13 mouse cellular contexts compared by ENCODE assay signal in the genomic region with DNA sequence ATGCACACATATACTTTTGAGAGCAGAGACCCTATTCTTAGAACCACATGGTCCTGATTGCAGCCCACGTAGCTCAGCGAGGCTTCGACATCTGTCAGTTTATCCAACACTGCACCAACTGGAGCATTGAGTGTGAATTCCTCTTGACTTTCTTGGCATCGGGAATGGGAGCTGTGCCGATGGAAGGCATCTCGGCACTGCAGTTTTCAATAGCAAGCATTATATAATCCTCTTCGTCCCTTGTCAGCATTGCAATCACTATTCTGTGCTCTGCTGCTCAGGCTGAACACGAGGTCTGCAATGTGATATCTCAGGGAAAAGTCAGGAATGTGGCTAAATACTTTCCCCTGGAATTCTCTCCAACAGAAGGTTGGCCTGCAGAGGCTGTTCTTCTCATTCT.
DNase-seq lines count a peak whose midpoint lies in the region; ATAC-seq and TF ChIP-seq lines count a peak whose summit lies in the region.
"Had no signal": no experiment of that assay in that cellular context is flagged by ENCODE, and none has a peak within 500 bp of the region (broad histone marks: within the 10 kb centered on the region; RNA-seq: fewer than 3 reads in every experiment).

No protein-coding gene starts in this region.

- no peaks in the 10 kb centered on the region for H3K36me3 ChIP-seq in midbrain, postnatal 0 days (ENCODE audit: insufficient read depth, low read length)
- H3K36me3 ChIP-seq: heart, embryonic 15.5 days; limb, embryonic 12.5 days; neural tube, embryonic 12.5 days had no signal

- peak; percentile 71 for DNase-seq in brain, embryonic 14.5 days (ENCODE audit: low read depth)
- DNase-seq in embryo, embryonic 10.5 days (ENCODE audit: low spot score) = peak; percentile 18
- peak; percentile 54 for DNase-seq in layer of hippocampus, adult 11-12 months (ENCODE audit: low spot score)
- DNase-seq in left cerebral cortex, postnatal 14 days (ENCODE audit: low spot score in 2 of 2) = peak; percentile 23 to 60
- no peak for DNase-seq in cerebellum, adult 2 months
- no peak for DNase-seq in liver
- DNase-seq in midbrain, postnatal 0 days (ENCODE audit: low spot score) = no peak
- no peak for DNase-seq in retina, postnatal 1 day
- DNase-seq: cerebellum, adult 9-11 months had no signal

- no peaks in the 10 kb centered on the region for H3K4me1 ChIP-seq in cerebellum, adult 2 months (ENCODE audit: control insufficient read depth, insufficient read depth, low read length)
- H3K4me1 ChIP-seq in midbrain, postnatal 0 days (ENCODE audit: insufficient read depth, low read length) = no peaks in the 10 kb centered on the region
- H3K4me1 ChIP-seq: heart, embryonic 15.5 days; neural tube, embryonic 12.5 days had no signal

- no peak overlapping the region for H3K4me3 ChIP-seq in cerebellum, adult 2 months (replicated peaks; ENCODE audit: insufficient read depth, low read depth, low read length)
- H3K4me3 ChIP-seq in midbrain, postnatal 0 days (ENCODE audit: low read depth, low read length) = no peak overlapping the region
- H3K4me3 ChIP-seq: heart, embryonic 15.5 days; limb, embryonic 12.5 days; neural tube, embryonic 12.5 days had no signal

- 39% methylated on average over 8 of the region's 8 CpGs for WGBS in cerebellum, adult 2 months
- WGBS in midbrain, postnatal 0 days = 66% methylated on average over 8 of the region's 8 CpGs

- no peak overlapping the region for H3K4me2 ChIP-seq in midbrain, postnatal 0 days (ENCODE audit: low read depth, low read length, poor library complexity, severe bottlenecking)
- H3K4me2 ChIP-seq: heart, embryonic 15.5 days; limb, embryonic 12.5 days; neural tube, embryonic 12.5 days had no signal

- no peak overlapping the region for H3K9ac ChIP-seq in midbrain, postnatal 0 days (replicated peaks; ENCODE audit: low read length, poor library complexity, severe bottlenecking)
- H3K9ac ChIP-seq: heart, embryonic 15.5 days; limb, embryonic 12.5 days; neural tube, embryonic 12.5 days had no signal

- intact Hi-C loops in left cerebral cortex, postnatal 14 days (cut with DNase I) = no loop called here

- no peaks in the 10 kb centered on the region for H3K27me3 ChIP-seq in cerebellum, adult 2 months (ENCODE audit: control insufficient read depth, insufficient read depth, low read length)
- no peaks in the 10 kb centered on the region for H3K27me3 ChIP-seq in midbrain, postnatal 0 days (ENCODE audit: insufficient read depth, low read length)
- H3K27me3 ChIP-seq: heart, embryonic 15.5 days; limb, embryonic 12.5 days; neural tube, embryonic 12.5 days had no signal

- no peaks in the 10 kb centered on the region for H3K9me3 ChIP-seq in midbrain, postnatal 0 days (ENCODE audit: low read length)
- H3K9me3 ChIP-seq: heart, embryonic 15.5 days; limb, embryonic 12.5 days; neural tube, embryonic 12.5 days had no signal

- TF ChIP-seq POLR2A in brain, embryonic 14.5 days (IDR thresholded peaks at IDR 0.05; ENCODE audit: borderline replicate concordance, extremely low read depth, insufficient read depth, insufficient read length, poor library complexity, severe bottlenecking) = no peak
- no peak for TF ChIP-seq POLR2A in cerebellum, adult 2 months (IDR thresholded peaks at IDR 0.05; ENCODE audit: borderline replicate concordance, insufficient read depth, low read length)

- H3K27ac ChIP-seq in cerebellum, adult 2 months (ENCODE audit: insufficient read depth, low read length) = no peak overlapping the region
- H3K27ac ChIP-seq in midbrain, postnatal 0 days (ENCODE audit: low read depth, low read length) = no peak overlapping the region
- H3K27ac ChIP-seq: heart, embryonic 15.5 days; limb, embryonic 12.5 days; neural tube, embryonic 12.5 days had no signal

- ATAC-seq in midbrain, postnatal 0 days (ENCODE audit: low FRiP score) = no peak
- ATAC-seq: inflammation-experienced regulatory T-cells, adult 6 months had no signal

- TF ChIP-seq CTCF in brain, embryonic 14.5 days (IDR thresholded peaks at IDR 0.05; ENCODE audit: borderline replicate concordance, extremely low read depth, insufficient read depth, insufficient read length) = no peak
- TF ChIP-seq CTCF in cerebellum, adult 2 months (IDR thresholded peaks at IDR 0.05; ENCODE audit: borderline replicate concordance, insufficient read depth, low read depth, low read length) = no peak
- TF ChIP-seq CTCF in midbrain, postnatal 0 days (IDR thresholded peaks at IDR 0.05) = no peak

Comparison
In these comparisons a context has a peak if more than half of its experiments do, and no peak if none do; other contexts are left out.
1. DNase-seq: peak in brain, embryonic 14.5 days (single experiment), embryo, embryonic 10.5 days (single experiment), layer of hippocampus, adult 11-12 months (single experiment) and left cerebral cortex, postnatal 14 days (2 of 2); none in cerebellum, adult 2 months (0 of 2), liver (single experiment), midbrain, postnatal 0 days (single experiment) and retina, postnatal 1 day (single experiment).